21 mouse cellular contexts compared by ENCODE assay signal in the genomic region with DNA sequence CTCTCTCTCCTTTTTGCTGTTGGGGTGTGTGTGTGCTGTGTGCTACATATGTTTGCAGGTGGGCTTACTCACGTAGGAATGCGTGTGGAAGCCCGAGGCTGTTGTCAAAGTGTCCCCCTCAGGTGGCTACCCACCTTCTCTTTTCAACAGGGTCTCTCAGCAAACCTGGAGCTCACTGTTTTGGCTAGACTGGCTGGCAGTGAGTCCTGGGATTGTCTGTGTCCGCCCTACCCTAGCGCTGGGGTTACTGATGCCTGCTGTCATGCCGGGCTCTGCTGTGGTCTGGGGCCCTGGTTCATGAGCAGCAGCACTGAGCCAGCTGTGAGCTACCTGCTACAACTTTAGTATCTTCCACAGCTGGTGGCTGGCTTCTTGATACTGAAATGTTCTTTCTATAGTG. TPM values are rescaled to one million over a fixed set of nuclear protein-coding genes. Genes with fewer than 3 reads are reported as not detected.
"Had no signal": no experiment of that assay in that cellular context is flagged by ENCODE, and none has a peak within 500 bp of the region (broad histone marks: within the 10 kb centered on the region; RNA-seq: fewer than 3 reads in every experiment).

No protein-coding gene starts in this region.

- H3K4me3 ChIP-seq: liver, embryonic 13.5 days; liver, embryonic 15.5 days; lung, embryonic 15.5 days; megakaryocyte, embryonic 14.5 days; midbrain, embryonic 13.5 days; midbrain, embryonic 15.5 days; neural tube, embryonic 12.5 days; stomach, embryonic 15.5 days had no signal

- H3K27ac ChIP-seq: liver, embryonic 13.5 days; liver, embryonic 15.5 days; lung, embryonic 15.5 days; macrophage; midbrain, embryonic 13.5 days; midbrain, embryonic 15.5 days; neural tube, embryonic 12.5 days; stomach, embryonic 15.5 days; stomach, postnatal 0 days had no signal

- H3K27me3 ChIP-seq: liver, embryonic 13.5 days; liver, embryonic 15.5 days; lung, embryonic 15.5 days; midbrain, embryonic 13.5 days; midbrain, embryonic 15.5 days; neural tube, embryonic 12.5 days; stomach, embryonic 15.5 days had no signal

- H3K9me3 ChIP-seq: liver, embryonic 13.5 days; lung, embryonic 15.5 days; midbrain, embryonic 13.5 days; midbrain, embryonic 15.5 days; stomach, embryonic 15.5 days had no signal

- H3K4me1 ChIP-seq: liver, embryonic 13.5 days; liver, embryonic 15.5 days; lung, embryonic 15.5 days; megakaryocyte, embryonic 14.5 days; midbrain, embryonic 13.5 days; neural tube, embryonic 12.5 days; stomach, embryonic 15.5 days had no signal

- DNase-seq: liver, embryonic 13.5 days; liver, postnatal 0 days; lung, adult 2 months; lung, postnatal 14 days; lung, postnatal 36 days; right cerebral cortex, postnatal 14 days; thymus, postnatal 25 days; thymus, postnatal 4 days had no signal

- H3K36me3 ChIP-seq: liver, embryonic 13.5 days; liver, embryonic 15.5 days; lung, embryonic 15.5 days; midbrain, embryonic 13.5 days; midbrain, embryonic 15.5 days; neural tube, embryonic 12.5 days; stomach, embryonic 15.5 days had no signal

RNA-seq across cellular contexts. Expression of a gene that starts 8.9 kb away (rescaled TPM):
- total RNA-seq: monocyte, adult 5-6 weeks; neutrophil, adult 5-6 weeks had no signal
- polyA plus RNA-seq: liver, postnatal 0 days; lung, adult 2 months; macrophage; testis, adult 2 months had no signal

RNA-seq across cellular contexts. Expression of a gene that starts 44.2 kb away (rescaled TPM):
- total RNA-seq: megakaryocyte progenitor cell, adult 5-6 weeks; monocyte, adult 5-6 weeks; neutrophil, adult 5-6 weeks had no signal
- polyA plus RNA-seq: liver, postnatal 0 days; macrophage had no signal

RNA-seq across cellular contexts. Expression of a gene that starts 52.4 kb away (rescaled TPM):
- total RNA-seq: monocyte, adult 5-6 weeks; neutrophil, adult 5-6 weeks had no signal
- polyA plus RNA-seq: macrophage had no signal
